Mouse (Mus musculus) stomach, embryonic 15.5 days (tissue): ENCODE data around the gene Secisbp2l. TPM values are rescaled to one million over a fixed set of nuclear protein-coding genes. Genes with fewer than 3 reads are reported as not detected.

Experiments used
- ATAC-seq: fragments of 200-750 bp; cut with Nextera tagmentation; 2 replicates; pipeline ENCODE4 v1.8.0; 2017; ENCODE audit warnings: low read depth, moderate number of reproducible peaks, moderate TSS enrichment; ENCODE audit not compliant: insufficient read depth, low FRiP score
- H3K27ac ChIP-seq: fragments of 300-500 bp; sonication (generic); 2 replicates; pipeline ENCODE4 v1.5.1; 2015; ENCODE audit warnings: mild to moderate bottlenecking, inconsistent platforms
- H3K27me3 ChIP-seq: fragments of 300-500 bp; sonication (generic); replicated peaks from 2 replicates; pipeline ENCODE4 v1.6.1; 2015; ENCODE audit warnings: inconsistent platforms
- H3K36me3 ChIP-seq: fragments of 300-500 bp; sonication (generic); 2 replicates; pipeline ENCODE4 v1.6.1; 2015; ENCODE audit warnings: inconsistent platforms
- H3K4me1 ChIP-seq: fragments of 300-500 bp; sonication (generic); 2 replicates; pipeline ENCODE4 v1.6.1; 2015; ENCODE audit warnings: inconsistent platforms
- H3K4me2 ChIP-seq: fragments of 300-500 bp; sonication (generic); 2 replicates; pipeline ENCODE4 v1.6.1; 2015; ENCODE audit warnings: mild to moderate bottlenecking, inconsistent platforms
- H3K4me3 ChIP-seq: fragments of 300-500 bp; sonication (generic); replicated peaks from 2 replicates; pipeline ENCODE4 v1.5.1; 2015; ENCODE audit warnings: inconsistent platforms
- H3K9ac ChIP-seq: fragments of 300-500 bp; sonication (generic); 2 replicates; pipeline ENCODE4 v1.6.1; 2015; ENCODE audit warnings: inconsistent platforms
- H3K9me3 ChIP-seq: fragments of 300-500 bp; sonication (generic); 2 replicates; pipeline ENCODE4 v1.6.1; 2016; ENCODE audit warnings: inconsistent platforms
- WGBS: fragments of 180-500 bp; shearing (Covaris S2); methylation state at CpG from one replicate; pipeline ENCODE4 v1.1.7; 2015; 5-methylcytosine and 5-hydroxymethylcytosine counted together
- polyA plus RNA-seq: library from polyadenylated mRNA; unstranded; fragments of >200 nt; fragmentation: Nextera tagmentation; extraction: Ambion mirVana; gene quantifications from 2 replicates; pipeline ENCODE4 v1.2.1, GENCODE M21; 2015

Gene Secisbp2l
- polyA plus RNA-seq, 1 experiment from 2014 or later: 14.7 TPM

GRCm38 (mm10) chr2:125701606-125702005 lies 81.1 kb downstream of the Secisbp2l start:
- Histone ChIP-seq H3K9me3 (no peaks in the 10 kb centered on the region), H3K4me1 (no peaks in the 10 kb centered on the region), H3K9ac (no peak overlapping the region), H3K36me3 (no peaks in the 10 kb centered on the region), H3K27ac (no peak overlapping the region), H3K27me3 (no peaks in the 10 kb centered on the region), H3K4me2 (no peak overlapping the region), H3K4me3 (no peak overlapping the region)
- WGBS: 83% methylated on average over 2 of the region's 2 CpGs
- ATAC-seq: no peak

- Histone ChIP-seq H3K27me3 (no peaks in the 10 kb centered on the region), H3K27ac (no peak overlapping the region), H3K36me3 (no peaks in the 10 kb centered on the region), H3K4me3 (no peak overlapping the region), H3K9ac (no peak overlapping the region), H3K4me1 (no peaks in the 10 kb centered on the region), H3K4me2 (no peak overlapping the region), H3K9me3 (no peaks in the 10 kb centered on the region)
- WGBS: 62% methylated on average over 2 of the region's 2 CpGs
- ATAC-seq: peak; percentile 22; the same call in 1 of the 2 replicates
These were observed 86.5 kb downstream of the Secisbp2l start for GRCm38 (mm10) chr2:125696219-125696618.

- WGBS: 77% methylated on average over 2 of the region's 2 CpGs
- no peak for ATAC-seq
- H3K4me1 ChIP-seq: no peaks in the 10 kb centered on the region
- H3K9ac ChIP-seq: no peak overlapping the region
- no peak overlapping the region for H3K4me3 ChIP-seq
- H3K4me2 ChIP-seq: no peak overlapping the region
- H3K9me3 ChIP-seq: no peaks in the 10 kb centered on the region
- no peak overlapping the region for H3K27ac ChIP-seq
- no peaks in the 10 kb centered on the region for H3K36me3 ChIP-seq
- no peaks in the 10 kb centered on the region for H3K27me3 ChIP-seq
These were observed 87.9 kb downstream of the Secisbp2l start for GRCm38 (mm10) chr2:125694798-125695197.

GRCm38 (mm10) chr2:125692010-125692409 lies 90.7 kb downstream of the Secisbp2l start:
- no peak overlapping the region for H3K4me3 ChIP-seq
- no peak for ATAC-seq
- no peaks in the 10 kb centered on the region for H3K27me3 ChIP-seq
- H3K36me3 ChIP-seq: no peaks in the 10 kb centered on the region
- no peaks in the 10 kb centered on the region for H3K4me1 ChIP-seq
- no peak overlapping the region for H3K4me2 ChIP-seq
- H3K27ac ChIP-seq: no peak overlapping the region
- WGBS: 50% methylated on average over 2 of the region's 2 CpGs
- H3K9me3 ChIP-seq: no peaks in the 10 kb centered on the region
- H3K9ac ChIP-seq: no peak overlapping the region

Other genes starting within 250 kb of the Secisbp2l start
- 5.2 TPM in 2 replicates for gene Cep152, start 157.8 kb downstream of the Secisbp2l start, polyA plus RNA-seq
- 139 and 147 TPM in 2 replicates for gene Eid1, start 109.8 kb downstream of the Secisbp2l start, polyA plus RNA-seq
- 2.5 and 3.1 TPM in 2 replicates for gene Shc4, start 58.7 kb downstream of the Secisbp2l start, polyA plus RNA-seq
- gene Galk2, start 76.2 kb upstream of the Secisbp2l start, polyA plus RNA-seq: 42.1 and 49.5 TPM in 2 replicates
- gene Cops2, start 76.3 kb upstream of the Secisbp2l start, polyA plus RNA-seq: 66.1 and 69.4 TPM in 2 replicates